Mouse (Mus musculus): ENCODE measurements around the gene Cnga2.
"Not testable (repeated sequence)": the region's sequence is repeated elsewhere in the genome, so short reads cannot be mapped to it uniquely, and the experiment has no call there.

Gene Cnga2

GRCm38 (mm10) chrX:71991549-71991948 lies at the start of gene Cnga2:
TSS of gene Cnga2 (plus strand) at chrX:71991849.
- no peak for DNase-seq (ENCODE audit: low spot score)

DNA sequence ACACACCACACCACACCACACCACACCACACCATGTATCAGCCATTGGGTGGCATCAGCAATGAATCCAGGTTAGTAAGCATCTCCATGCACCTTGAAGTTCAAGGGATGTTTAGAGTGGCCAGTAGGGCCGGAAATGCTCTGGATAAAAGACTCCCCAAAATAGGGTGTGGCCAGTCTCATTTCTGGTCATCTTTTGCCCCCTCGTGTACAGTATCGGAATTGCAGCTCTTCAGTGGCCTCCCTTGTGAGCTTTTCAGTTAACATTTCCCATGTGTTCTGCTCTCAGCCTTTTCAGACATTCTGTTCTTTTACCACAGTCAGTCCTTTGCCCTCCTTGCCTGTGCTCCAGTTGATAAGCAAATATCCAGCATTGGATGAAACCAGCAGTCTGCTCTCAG lies 45.0 kb upstream of the Cnga2 start:
- DNase-seq (ENCODE audit: low spot score): peak; percentile 26

DNA sequence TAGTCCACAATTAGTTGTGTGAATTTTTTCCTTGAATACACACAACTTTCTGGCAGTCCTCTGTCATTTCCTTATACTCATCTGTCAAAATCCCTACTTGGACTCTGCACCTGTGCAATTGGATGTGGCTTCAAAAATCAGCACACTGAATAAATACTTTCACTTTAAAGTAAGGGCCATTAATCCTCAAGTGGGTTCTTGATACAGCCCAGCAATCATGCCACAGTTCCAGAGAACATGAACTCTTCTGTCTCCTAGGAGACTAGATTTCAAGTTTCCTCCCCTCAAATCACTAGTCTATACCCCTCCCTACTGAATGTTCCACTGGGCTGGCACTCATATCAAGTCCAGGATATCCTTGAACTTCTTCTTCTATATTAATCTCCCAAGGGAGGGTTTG lies 33.3 kb upstream of the Cnga2 start:
- DNase-seq (ENCODE audit: low spot score): no peak

DNA sequence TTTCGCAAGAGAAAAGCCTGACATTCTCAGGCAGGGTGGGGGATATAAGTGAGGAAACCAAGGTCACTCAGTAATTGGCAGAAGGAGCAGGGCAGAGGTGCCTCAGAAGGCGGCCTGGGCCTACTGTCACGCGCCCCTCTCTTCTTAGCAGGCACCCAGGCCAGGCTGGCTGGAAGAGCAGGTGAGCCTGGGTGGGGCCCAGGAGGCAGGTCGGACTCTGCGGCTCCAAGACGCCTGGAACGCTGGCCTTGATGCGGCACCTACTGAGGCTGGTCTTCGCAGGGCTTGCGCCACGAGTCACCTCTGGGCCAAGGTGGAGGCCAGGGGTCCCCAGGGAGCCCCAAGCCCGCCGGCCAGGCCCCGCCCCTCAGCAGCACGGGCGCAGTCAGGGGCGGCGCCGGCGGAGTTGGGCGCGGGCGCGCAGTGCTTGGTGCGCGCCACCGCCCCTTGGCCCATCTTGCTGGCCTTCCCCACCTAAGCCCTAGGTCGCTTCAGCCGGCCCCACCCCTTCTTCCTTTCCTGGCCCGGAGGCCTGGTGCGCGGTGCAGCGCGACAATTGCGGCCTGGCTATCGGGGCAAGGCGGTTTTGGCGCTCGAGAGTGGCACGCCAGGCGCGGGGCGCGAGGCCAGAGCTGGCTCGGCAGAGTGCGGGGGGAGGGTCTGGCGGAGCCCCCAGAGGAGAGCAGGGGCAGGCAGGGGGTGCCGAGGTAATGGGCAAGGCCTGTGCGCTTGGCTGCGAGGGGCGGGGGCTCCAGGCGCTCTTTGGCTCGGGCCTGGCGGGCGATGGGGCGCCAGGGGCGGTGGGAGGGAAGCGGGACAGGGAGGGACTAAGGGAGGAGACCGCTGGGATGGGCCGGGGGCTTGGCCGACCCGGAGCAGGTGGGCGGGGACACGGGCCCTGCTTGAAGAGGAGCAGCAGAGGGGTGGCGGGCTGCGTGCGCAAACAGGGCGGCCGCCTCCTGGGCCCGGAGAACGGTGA lies 29.3 kb upstream of the Cnga2 start, which contains the start of gene Prrg3:
Prrg3 (plus strand) TSS at position 552 of the 979 bp plus-strand sequence.
- no peak for DNase-seq (ENCODE audit: low spot score)

GRCm38 (mm10) chrX:71963275-71963912 lies 28.3 kb upstream of the Cnga2 start:
- no peak for DNase-seq (ENCODE audit: low spot score)

DNA sequence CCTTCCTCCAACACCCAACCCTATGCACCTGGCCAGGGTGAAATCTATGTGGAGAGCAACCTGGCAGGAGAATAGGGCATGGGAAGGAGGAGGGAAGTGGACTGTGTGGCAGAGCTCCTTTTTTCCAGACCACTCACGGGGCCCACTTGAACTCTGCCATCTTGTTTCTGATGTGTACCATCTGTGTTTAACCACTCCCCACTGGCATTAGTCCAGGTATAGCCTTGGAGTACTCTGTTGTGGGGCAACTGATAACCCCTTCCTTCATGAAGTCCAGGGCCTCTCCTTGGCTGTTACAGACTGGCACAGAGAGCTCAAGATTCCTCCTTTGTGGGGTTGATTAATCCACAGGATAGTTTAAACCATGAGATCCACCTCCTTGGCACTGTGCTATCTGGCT lies 23.4 kb upstream of the Cnga2 start:
- no peak for DNase-seq (ENCODE audit: low spot score)

GRCm38 (mm10) chrX:71968816-71969215 lies 22.8 kb upstream of the Cnga2 start:
- no peak for DNase-seq (ENCODE audit: low spot score)

- DNase-seq (ENCODE audit: low spot score): no peak
These were observed 20.3 kb upstream of the Cnga2 start for GRCm38 (mm10) chrX:71971325-71971724.

GRCm38 (mm10) chrX:71972686-71973085 lies 19.0 kb upstream of the Cnga2 start, which contains the start of gene Fate1:
TSS of gene Fate1 (plus strand) at chrX:71972986.
- DNase-seq (ENCODE audit: low spot score): no peak

GRCm38 (mm10) chrX:71977681-71978080 lies 14.0 kb upstream of the Cnga2 start:
- not testable (repeated sequence) for DNase-seq (ENCODE audit: low spot score)

DNA sequence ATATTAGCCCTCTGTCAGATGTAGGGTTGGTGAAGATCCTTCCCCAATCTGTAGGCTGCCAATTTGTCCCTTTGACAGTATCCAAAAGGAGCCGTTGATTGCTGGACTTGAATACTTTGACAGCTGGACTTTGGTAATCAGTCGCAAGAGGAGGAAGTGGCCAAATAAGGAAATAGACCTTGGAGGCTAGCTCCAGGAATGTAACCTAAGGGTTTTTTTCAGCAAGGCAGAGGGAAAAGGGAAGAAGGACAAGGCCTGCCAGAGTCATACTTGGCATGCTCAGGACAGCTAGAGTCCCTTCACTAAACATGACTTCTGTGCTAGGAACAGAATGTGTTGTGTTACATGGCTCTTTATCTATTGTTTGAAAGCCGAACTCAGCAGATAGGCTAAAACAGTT lies 11.2 kb upstream of the Cnga2 start:
- DNase-seq (ENCODE audit: low spot score): no peak

DNA sequence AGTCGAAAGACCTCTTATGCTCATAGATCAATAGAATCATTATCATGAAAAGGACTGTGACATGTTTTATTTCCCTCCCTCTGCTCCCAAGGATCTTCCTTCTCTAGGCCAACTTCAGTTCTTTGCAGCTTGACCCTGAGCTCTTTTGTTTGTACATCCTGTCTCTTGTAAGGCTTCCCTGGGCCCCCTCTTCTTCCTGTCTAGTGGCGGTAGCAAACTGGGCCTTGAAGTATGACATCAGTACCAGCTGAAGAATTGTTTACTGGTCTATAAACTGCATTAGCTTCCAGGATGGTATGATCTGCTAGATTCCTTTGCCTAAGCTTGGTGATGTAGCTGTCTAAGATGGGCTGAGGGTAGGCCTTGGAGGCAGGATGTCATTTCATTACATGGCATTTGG lies 10.3 kb upstream of the Cnga2 start:
- DNase-seq (ENCODE audit: low spot score): no peak

DNA sequence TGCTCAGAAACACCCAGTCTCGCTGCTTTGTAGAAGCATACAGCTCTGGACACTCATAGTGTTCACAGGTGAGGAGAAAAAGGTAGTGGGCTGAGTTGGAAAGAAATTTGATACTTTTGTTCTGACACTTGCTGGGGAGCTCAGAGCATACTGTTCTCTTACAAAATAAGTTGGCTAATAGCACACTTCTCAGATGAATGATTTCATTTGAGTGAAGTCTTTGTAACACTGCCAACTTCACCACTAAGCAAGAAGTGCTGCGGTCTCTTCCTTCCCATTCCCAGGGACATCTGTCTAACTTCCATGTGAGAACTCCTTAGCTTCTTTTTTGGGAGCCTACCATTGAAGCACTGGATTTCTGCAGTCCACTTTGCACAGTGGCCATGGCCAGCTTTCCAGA lies 8.4 kb upstream of the Cnga2 start:
- no peak for DNase-seq (ENCODE audit: low spot score)

- DNase-seq (ENCODE audit: low spot score): no peak
These were observed 7.9 kb upstream of the Cnga2 start for GRCm38 (mm10) chrX:71983775-71984174.

GRCm38 (mm10) chrX:71995972-71996371 lies 4.3 kb downstream of the Cnga2 start:
- DNase-seq (ENCODE audit: low spot score): no peak

- no peak for DNase-seq (ENCODE audit: low spot score)
These were observed 18.3 kb downstream of the Cnga2 start for GRCm38 (mm10) chrX:72009930-72010329.

DNA sequence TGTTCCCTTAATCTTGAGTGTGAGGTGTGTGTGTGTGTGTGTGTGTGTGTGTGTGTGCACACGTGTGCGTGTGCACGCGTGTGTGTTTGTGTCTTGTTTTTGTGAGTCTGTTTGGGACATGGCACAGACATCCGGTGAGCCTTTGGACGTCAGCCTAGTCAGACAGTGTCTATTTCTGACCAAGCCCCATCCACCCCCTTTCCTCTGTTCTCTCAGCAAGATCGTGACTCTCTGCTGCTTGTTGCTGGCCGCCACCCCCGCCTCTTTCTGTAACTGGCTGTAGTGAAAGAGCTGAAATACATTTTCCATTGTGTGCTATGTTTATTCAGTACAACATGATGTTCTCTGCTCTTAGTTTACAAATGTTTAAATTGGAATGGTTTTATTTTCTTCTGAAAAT lies 20.6 kb downstream of the Cnga2 start:
- DNase-seq (ENCODE audit: low spot score): peak; percentile 27

DNA sequence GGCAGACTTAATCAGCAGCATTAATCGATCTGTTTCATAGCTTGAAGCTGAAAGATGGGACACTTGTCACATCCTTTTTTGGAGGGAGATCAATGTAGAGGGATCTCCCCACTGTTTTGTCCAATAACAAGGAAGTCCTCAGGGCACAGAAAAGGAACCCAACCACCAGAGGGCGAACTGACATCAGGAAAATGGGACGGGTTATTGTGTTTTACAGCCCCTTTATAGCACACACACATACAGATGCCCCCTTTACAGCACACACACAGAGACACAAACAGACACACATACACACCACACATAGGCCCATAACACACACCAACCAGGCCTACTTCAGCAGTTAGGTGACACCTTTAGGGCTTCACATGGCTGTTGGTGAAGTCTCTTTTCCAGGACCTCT lies 21.2 kb downstream of the Cnga2 start:
- no peak for DNase-seq (ENCODE audit: low spot score)

DNA sequence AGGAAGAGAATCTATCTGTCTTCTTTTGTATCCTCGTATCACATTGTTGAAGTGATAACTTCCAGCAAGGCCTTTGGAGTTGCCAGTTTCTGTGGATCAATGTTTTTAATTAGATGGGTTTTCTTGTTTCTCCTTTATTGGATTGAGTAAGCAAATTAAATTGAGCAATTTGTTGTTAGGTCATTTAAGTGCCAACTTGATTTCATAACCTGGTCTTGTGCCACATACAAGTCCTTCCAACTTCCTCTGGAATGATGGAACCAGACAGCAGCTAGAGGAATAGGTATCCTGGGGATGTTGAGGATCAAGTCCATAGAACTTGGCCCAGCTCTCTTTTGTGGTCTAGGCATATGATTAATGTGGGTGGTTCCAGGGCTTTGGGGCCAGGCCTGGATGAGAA lies 30.6 kb downstream of the Cnga2 start:
- no peak for DNase-seq (ENCODE audit: low spot score)

DNA sequence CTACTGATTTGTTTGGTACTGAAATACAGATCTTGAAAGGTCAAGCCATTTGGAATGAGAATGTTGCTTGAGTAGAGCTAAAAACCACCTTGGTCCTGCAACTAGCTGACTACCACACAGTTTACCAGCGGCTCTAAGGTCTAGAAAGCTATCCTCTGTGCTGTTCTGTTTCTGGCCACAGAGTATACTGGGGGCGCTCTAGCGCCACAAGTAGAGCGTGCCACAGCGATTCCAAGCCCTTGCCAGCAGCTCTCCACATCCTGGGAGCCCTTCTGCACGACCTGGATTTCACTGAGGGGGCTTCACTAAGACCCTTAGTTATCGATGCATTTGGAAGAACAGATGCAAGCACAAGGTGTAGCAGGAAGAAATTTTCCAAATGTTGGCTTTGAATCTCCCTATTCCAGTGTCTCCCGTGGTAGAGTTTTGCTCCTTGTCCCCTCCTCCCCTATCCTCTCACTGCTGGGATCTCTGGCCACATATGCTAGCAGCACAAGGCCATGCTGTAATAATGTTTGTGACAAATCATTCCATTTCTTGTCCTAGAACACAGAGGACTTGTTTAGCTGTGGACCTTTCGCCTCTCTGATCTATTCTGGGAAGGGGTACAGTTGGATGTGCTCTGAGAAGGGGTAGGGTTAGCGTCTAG lies 31.2 kb downstream of the Cnga2 start:
- no peak for DNase-seq (ENCODE audit: low spot score)

DNA sequence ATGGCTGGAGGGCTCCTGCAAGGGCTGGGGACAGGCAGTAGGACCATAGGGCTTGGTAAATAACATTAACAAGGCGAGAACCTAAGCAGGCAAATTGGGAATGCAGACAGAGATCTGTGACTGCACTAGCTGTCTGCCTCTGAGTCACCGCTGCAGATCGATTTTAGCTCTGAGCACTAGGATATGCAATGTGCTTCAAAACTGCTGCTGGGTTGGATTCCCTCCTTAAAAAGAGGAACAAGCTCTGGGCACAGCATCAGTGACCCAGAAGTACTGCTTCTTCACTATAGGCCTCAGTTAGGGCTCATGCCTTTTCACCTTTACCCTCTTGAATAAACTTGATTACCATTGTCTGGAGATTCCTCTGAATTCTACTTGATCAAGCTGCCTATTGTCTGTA lies 31.9 kb downstream of the Cnga2 start:
- DNase-seq (ENCODE audit: low spot score): no peak

- no peak for DNase-seq (ENCODE audit: low spot score)
These were observed 52.4 kb downstream of the Cnga2 start for GRCm38 (mm10) chrX:72044056-72044455.

GRCm38 (mm10) chrX:72047918-72048317 lies 56.3 kb downstream of the Cnga2 start:
- no peak for DNase-seq (ENCODE audit: low spot score)

All from left cerebral cortex, adult 11 months (tissue).